In genomic region chr4:82412651-82413050, GRCm38 (mm10) we compare ENCODE assay signal across 15 mouse cellular contexts.
DNase-seq lines count a peak whose midpoint lies in the region; ATAC-seq and TF ChIP-seq lines count a peak whose summit lies in the region.
"Had no signal": no experiment of that assay in that cellular context is flagged by ENCODE, and none has a peak within 500 bp of the region (broad histone marks: within the 10 kb centered on the region; RNA-seq: fewer than 3 reads in every experiment).

No protein-coding gene starts in this region.

- no peaks in the 10 kb centered on the region for H3K9me3 ChIP-seq in kidney, embryonic 15.5 days (replicated peaks)
- H3K9me3 ChIP-seq in embryonic facial prominence, embryonic 14.5 days (ENCODE audit: control insufficient read depth, low read length): no peaks in the 10 kb centered on the region
- H3K9me3 ChIP-seq in limb, embryonic 15.5 days: no peaks in the 10 kb centered on the region
- H3K9me3 ChIP-seq: forebrain, embryonic 10.5 days had no signal

- H3K36me3 ChIP-seq in kidney, embryonic 15.5 days: no peaks in the 10 kb centered on the region
- no peaks in the 10 kb centered on the region for H3K36me3 ChIP-seq in embryonic facial prominence, embryonic 14.5 days (ENCODE audit: control insufficient read depth, insufficient read depth, low read length)
- H3K36me3 ChIP-seq in limb, embryonic 15.5 days: no peaks in the 10 kb centered on the region
- H3K36me3 ChIP-seq: forebrain, embryonic 10.5 days had no signal

- DNase-seq in gastrocnemius, adult 2 months: no peak
- DNase-seq in gastrocnemius, postnatal 25 days: no peak
- DNase-seq in kidney, adult 9 months: no peak
- no peak for DNase-seq in embryonic facial prominence, embryonic 14.5 days (ENCODE audit: low spot score)
- DNase-seq in gastrocnemius, postnatal 36 days: no peak
- DNase-seq: adrenal gland, postnatal 36 days; cerebellum, adult 18-20 months; layer of hippocampus, adult 9-11 months; left cerebral cortex, postnatal 4 days; thymus, adult 18-20 months had no signal

- H3K27ac ChIP-seq in gastrocnemius, adult 2 months: peak overlapping the region; percentile 66
- H3K27ac ChIP-seq in kidney, embryonic 15.5 days: peak overlapping the region; percentile 29
- peak overlapping the region; percentile 25; the same call in 1 of the 2 replicates for H3K27ac ChIP-seq in embryonic facial prominence, embryonic 14.5 days (replicated peaks; ENCODE audit: low read depth, low read length)
- H3K27ac ChIP-seq in limb, embryonic 15.5 days: peak overlapping the region; percentile 59; the same call in 1 of the 2 replicates
- H3K27ac ChIP-seq: forebrain, embryonic 10.5 days had no signal

- H3K4me3 ChIP-seq in gastrocnemius, adult 2 months: no peak overlapping the region
- H3K4me3 ChIP-seq in kidney, embryonic 15.5 days (replicated peaks): no peak overlapping the region
- H3K4me3 ChIP-seq in embryonic facial prominence, embryonic 14.5 days (ENCODE audit: low read depth, low read length): no peak overlapping the region
- H3K4me3 ChIP-seq in limb, embryonic 15.5 days: no peak overlapping the region
- H3K4me3 ChIP-seq: forebrain, embryonic 10.5 days; megakaryocyte, embryonic 14.5 days had no signal

- ATAC-seq in kidney, embryonic 15.5 days (replicated peaks; ENCODE audit: low FRiP score): no peak
- ATAC-seq in embryonic facial prominence, embryonic 14.5 days (ENCODE audit: low read depth): no peak
- ATAC-seq in limb, embryonic 15.5 days (ENCODE audit: insufficient number of reproducible peaks, low FRiP score, low TSS enrichment, low read depth): no peak
- no peak for ATAC-seq in erythroid progenitor cell, adult 5-6 weeks (replicated peaks; ENCODE audit: low FRiP score, poor library complexity, severe bottlenecking)

- no peak for TF ChIP-seq CTCF in gastrocnemius, adult 2 months (IDR thresholded peaks at IDR 0.05)

- intact Hi-C loops in gastrocnemius, adult 2 months (cut with DNase I): no loop called here
- intact Hi-C loops in gastrocnemius, postnatal 36 days (cut with DNase I): no loop called here

- no peak overlapping the region for H3K9ac ChIP-seq in kidney, embryonic 15.5 days
- no peak overlapping the region for H3K9ac ChIP-seq in embryonic facial prominence, embryonic 14.5 days (ENCODE audit: low read depth, low read length)
- H3K9ac ChIP-seq in limb, embryonic 15.5 days: no peak overlapping the region

- peak overlapping the region; percentile 25; the same call in 1 of the 2 replicates for H3K4me2 ChIP-seq in kidney, embryonic 15.5 days
- no peak overlapping the region for H3K4me2 ChIP-seq in embryonic facial prominence, embryonic 14.5 days (ENCODE audit: low read depth, low read length)
- no peak overlapping the region for H3K4me2 ChIP-seq in limb, embryonic 15.5 days

- WGBS in kidney, embryonic 15.5 days: 69% methylated on average over 7 of the region's 7 CpGs
- WGBS in embryonic facial prominence, embryonic 14.5 days: 55% methylated on average over 7 of the region's 7 CpGs
- WGBS in limb, embryonic 15.5 days: 55% methylated on average over 7 of the region's 7 CpGs

- H3K27me3 ChIP-seq in kidney, embryonic 15.5 days: no peaks in the 10 kb centered on the region
- H3K27me3 ChIP-seq in embryonic facial prominence, embryonic 14.5 days (replicated peaks; ENCODE audit: control insufficient read depth, insufficient read depth, low read length): no peaks in the 10 kb centered on the region
- no peaks in the 10 kb centered on the region for H3K27me3 ChIP-seq in limb, embryonic 15.5 days
- H3K27me3 ChIP-seq: megakaryocyte, embryonic 14.5 days had no signal

- peaks cover 23% of the 10 kb centered on the region for H3K4me1 ChIP-seq in kidney, embryonic 15.5 days
- H3K4me1 ChIP-seq in embryonic facial prominence, embryonic 14.5 days (ENCODE audit: control insufficient read depth, insufficient read depth, low read length): peaks cover 38% of the 10 kb centered on the region
- peaks cover 29% of the 10 kb centered on the region for H3K4me1 ChIP-seq in limb, embryonic 15.5 days
- H3K4me1 ChIP-seq: megakaryocyte, embryonic 14.5 days had no signal
